Mouse (Mus musculus): Measurements from ENCODE around the gene Mep1a. TPM values are rescaled to one million over a fixed set of nuclear protein-coding genes. Genes with fewer than 3 reads are reported as not detected.
"Not testable (repeated sequence)": the region's sequence is repeated elsewhere in the genome, so short reads cannot be mapped to it uniquely, and the experiment has no call there.

Mep1a gene
- polyA plus RNA-seq, 1 experiment from 2014 or later, result not detected

DNA sequence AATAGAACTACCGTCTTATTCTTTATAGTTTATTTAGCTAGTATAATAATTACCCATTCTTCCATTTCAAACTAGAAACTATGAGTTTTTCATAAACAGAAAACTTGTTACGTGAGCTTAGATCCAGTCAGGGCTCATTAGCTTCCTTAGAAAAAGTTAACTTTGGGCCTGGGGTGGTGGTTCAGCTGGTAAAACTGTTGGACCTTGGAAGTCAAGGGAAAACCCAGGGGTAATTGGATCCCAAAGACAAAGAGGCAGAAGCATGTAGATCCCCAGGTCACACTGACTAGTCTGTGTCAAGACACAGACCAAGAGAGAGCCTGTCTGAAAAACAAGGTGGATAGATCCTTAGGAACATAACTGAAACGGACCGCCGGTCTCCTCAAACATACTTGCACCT lies 981 bp downstream of the Mep1a start:
- H3K9ac ChIP-seq, result no peak overlapping the region
- H3K4me3 ChIP-seq (ENCODE audit: low read depth, low read length), result no peak overlapping the region
- 90% methylated on average over 5 of the region's 5 CpGs for WGBS
- no peak overlapping the region for H3K4me2 ChIP-seq
- no peaks in the 10 kb centered on the region for H3K4me1 ChIP-seq (ENCODE audit: insufficient read depth)
- DNase-seq (no peak), ATAC-seq (ENCODE audit: insufficient read depth) (no peak)
- TF ChIP-seq CTCF (IDR thresholded peaks at IDR 0.05; ENCODE audit: low read depth), result no peak
- H3K27ac ChIP-seq (ENCODE audit: low read depth), result no peak overlapping the region
- H3K9me3 ChIP-seq (ENCODE audit: low read depth, low read length), result no peaks in the 10 kb centered on the region
- H3K27me3 ChIP-seq (ENCODE audit: insufficient read depth, low read length), result no peaks in the 10 kb centered on the region
- H3K36me3 ChIP-seq (ENCODE audit: insufficient read depth), result no peaks in the 10 kb centered on the region

DNA sequence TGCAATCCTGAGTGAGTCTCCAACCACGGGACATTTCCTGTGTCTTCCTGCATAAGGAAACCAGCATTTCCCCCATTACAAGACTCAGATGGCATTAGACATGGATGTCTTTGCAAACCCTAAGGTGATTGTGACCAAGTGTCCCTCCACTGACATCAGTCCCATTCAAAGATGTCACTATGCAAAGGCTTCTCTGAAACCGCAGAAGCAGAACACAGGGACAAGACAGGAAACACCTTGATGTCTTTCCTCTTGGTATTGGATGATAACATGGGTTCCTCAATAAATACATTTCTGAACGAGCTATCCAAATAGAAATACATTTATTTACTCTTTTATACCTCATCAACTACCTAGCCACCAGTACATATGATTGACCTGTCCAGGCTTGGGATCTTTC lies 1.4 kb downstream of the Mep1a start:
- no peak overlapping the region for H3K27ac ChIP-seq (ENCODE audit: low read depth)
- no peaks in the 10 kb centered on the region for H3K9me3 ChIP-seq (ENCODE audit: low read depth, low read length)
- no peak overlapping the region for H3K4me2 ChIP-seq
- H3K27me3 ChIP-seq (ENCODE audit: insufficient read depth, low read length), result no peaks in the 10 kb centered on the region
- H3K4me1 ChIP-seq (ENCODE audit: insufficient read depth), result no peaks in the 10 kb centered on the region
- no peak for TF ChIP-seq CTCF (IDR thresholded peaks at IDR 0.05; ENCODE audit: low read depth)
- no peak overlapping the region for H3K9ac ChIP-seq
- no peaks in the 10 kb centered on the region for H3K36me3 ChIP-seq (ENCODE audit: insufficient read depth)
- DNase-seq (no peak), ATAC-seq (ENCODE audit: insufficient read depth) (no peak)
- 62% methylated on average over 3 of the region's 3 CpGs for WGBS
- H3K4me3 ChIP-seq (ENCODE audit: low read depth, low read length), result no peak overlapping the region

DNA sequence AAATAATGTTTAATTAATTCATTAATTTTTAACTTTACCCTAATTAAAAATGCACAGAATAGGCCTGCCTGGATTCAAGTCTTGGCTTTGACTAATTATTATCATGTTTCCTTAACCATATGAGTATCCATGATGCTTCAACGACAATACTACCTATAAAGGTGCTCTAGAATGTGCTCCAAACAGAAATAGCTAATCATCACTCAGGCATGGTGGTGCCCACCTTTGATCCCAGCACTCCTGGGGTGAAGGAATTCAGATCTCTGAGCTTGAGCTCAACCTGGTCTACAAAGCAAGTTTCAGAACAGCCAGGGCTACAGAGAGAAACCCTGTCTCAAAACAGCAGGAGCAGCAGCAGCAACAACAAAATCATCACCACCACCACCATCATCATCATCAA lies 2.1 kb downstream of the Mep1a start:
- WGBS, result 80% methylated on average over 1 of the region's 1 CpGs
- DNase-seq (no peak), ATAC-seq (ENCODE audit: insufficient read depth) (no peak)
- Histone ChIP-seq H3K36me3 (ENCODE audit: insufficient read depth) (no peaks in the 10 kb centered on the region), H3K4me3 (ENCODE audit: low read depth, low read length) (no peak overlapping the region), H3K4me2 (no peak overlapping the region), H3K27me3 (ENCODE audit: insufficient read depth, low read length) (no peaks in the 10 kb centered on the region), H3K9ac (no peak overlapping the region), H3K4me1 (ENCODE audit: insufficient read depth) (no peaks in the 10 kb centered on the region), H3K9me3 (ENCODE audit: low read depth, low read length) (no peaks in the 10 kb centered on the region), H3K27ac (ENCODE audit: low read depth) (no peak overlapping the region)
- TF ChIP-seq CTCF (IDR thresholded peaks at IDR 0.05; ENCODE audit: low read depth), result no peak

DNA sequence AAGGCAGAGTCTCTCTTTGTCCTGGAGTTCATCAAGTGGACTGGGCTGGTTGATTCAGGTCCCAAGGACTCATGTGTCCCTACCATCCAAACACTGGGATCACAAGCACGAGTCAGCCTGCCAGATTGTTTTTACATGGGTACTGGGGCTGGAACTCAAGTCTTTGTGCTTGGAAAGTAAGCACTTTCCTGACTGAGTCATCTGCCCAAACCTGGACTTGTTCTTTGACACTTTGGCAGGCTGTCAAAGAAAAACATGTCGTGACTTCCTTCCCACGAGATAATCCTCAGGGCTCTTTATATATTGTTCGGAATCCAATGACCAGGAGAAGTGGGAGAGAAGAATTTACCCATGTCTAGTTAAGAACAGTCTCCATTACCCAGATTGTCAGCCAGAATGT lies 5.1 kb downstream of the Mep1a start:
- no peak overlapping the region for H3K4me3 ChIP-seq (ENCODE audit: low read depth, low read length)

DNA sequence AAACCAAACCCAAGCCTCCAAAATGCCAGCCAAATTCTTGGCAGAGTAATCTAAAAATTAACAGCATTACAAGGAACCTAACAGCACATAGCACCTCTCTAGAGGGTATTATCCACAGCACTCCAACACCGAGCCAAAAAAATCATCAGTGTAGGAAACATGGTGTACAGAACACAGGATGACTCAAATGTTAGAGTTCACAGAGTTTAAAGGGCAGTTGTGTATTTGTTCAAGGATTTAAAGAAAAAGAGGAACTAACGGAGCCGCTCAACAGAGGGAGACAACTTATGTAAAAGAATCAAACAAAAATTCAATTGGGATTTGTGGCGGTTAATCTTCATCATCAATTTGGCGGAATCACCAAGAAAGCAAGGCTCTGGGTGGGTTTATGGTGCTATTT lies 7.1 kb downstream of the Mep1a start:
- Histone ChIP-seq H3K27me3 (ENCODE audit: insufficient read depth, low read length) (no peaks in the 10 kb centered on the region), H3K27ac (ENCODE audit: low read depth) (no peak overlapping the region), H3K36me3 (ENCODE audit: insufficient read depth) (no peaks in the 10 kb centered on the region), H3K9me3 (ENCODE audit: low read depth, low read length) (no peaks in the 10 kb centered on the region), H3K9ac (no peak overlapping the region), H3K4me1 (ENCODE audit: insufficient read depth) (no peaks in the 10 kb centered on the region), H3K4me2 (no peak overlapping the region), H3K4me3 (ENCODE audit: low read depth, low read length) (no peak overlapping the region)
- no peak for ATAC-seq (ENCODE audit: insufficient read depth)
- no peak for DNase-seq
- no peak for TF ChIP-seq CTCF (IDR thresholded peaks at IDR 0.05; ENCODE audit: low read depth)
- WGBS, result 73% methylated on average over 5 of the region's 5 CpGs

More for the DNA sequence above, 5.1 kb downstream of the Mep1a start:
- no peak overlapping the region for H3K4me2 ChIP-seq
- no peaks in the 10 kb centered on the region for H3K4me1 ChIP-seq (ENCODE audit: insufficient read depth)
- H3K36me3 ChIP-seq (ENCODE audit: insufficient read depth), result no peaks in the 10 kb centered on the region
- no peak for TF ChIP-seq CTCF (IDR thresholded peaks at IDR 0.05; ENCODE audit: low read depth)
- H3K9ac ChIP-seq, result no peak overlapping the region
- no peak for ATAC-seq (ENCODE audit: insufficient read depth)
- H3K9me3 ChIP-seq (ENCODE audit: low read depth, low read length), result no peaks in the 10 kb centered on the region
- H3K27ac ChIP-seq (ENCODE audit: low read depth), result no peak overlapping the region
- no peak for DNase-seq
- WGBS, result 49% methylated on average over 4 of the region's 4 CpGs
- H3K27me3 ChIP-seq (ENCODE audit: insufficient read depth, low read length), result no peaks in the 10 kb centered on the region

DNA sequence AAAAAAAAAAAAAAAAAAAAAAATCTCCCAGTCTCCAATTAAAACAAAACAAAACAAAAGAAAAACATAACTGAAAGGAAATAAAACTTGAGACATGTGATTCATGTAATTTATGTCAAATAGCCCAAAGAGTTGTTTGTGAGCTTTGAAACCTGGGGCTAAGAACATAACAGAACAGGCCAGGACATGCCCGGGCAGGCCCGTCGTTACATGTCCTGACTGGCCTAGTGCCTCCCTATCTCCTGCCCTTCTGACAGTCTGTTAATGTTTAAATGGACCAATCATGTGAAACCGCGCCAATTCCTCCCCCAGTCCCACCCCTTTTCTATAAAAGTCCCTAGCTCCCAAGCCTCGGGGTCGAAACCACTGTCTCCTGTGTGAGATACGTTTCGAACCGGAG lies 12.2 kb downstream of the Mep1a start:
- not testable (repeated sequence) for H3K4me3 ChIP-seq (ENCODE audit: low read depth, low read length); H3K27me3 ChIP-seq (ENCODE audit: insufficient read depth, low read length); DNase-seq; H3K36me3 ChIP-seq (ENCODE audit: insufficient read depth); ATAC-seq (ENCODE audit: insufficient read depth); H3K4me1 ChIP-seq (ENCODE audit: insufficient read depth); H3K27ac ChIP-seq (ENCODE audit: low read depth); H3K9ac ChIP-seq; H3K9me3 ChIP-seq (ENCODE audit: low read depth, low read length); H3K4me2 ChIP-seq
- 96% methylated on average over 8 of the region's 10 CpGs for WGBS

DNA sequence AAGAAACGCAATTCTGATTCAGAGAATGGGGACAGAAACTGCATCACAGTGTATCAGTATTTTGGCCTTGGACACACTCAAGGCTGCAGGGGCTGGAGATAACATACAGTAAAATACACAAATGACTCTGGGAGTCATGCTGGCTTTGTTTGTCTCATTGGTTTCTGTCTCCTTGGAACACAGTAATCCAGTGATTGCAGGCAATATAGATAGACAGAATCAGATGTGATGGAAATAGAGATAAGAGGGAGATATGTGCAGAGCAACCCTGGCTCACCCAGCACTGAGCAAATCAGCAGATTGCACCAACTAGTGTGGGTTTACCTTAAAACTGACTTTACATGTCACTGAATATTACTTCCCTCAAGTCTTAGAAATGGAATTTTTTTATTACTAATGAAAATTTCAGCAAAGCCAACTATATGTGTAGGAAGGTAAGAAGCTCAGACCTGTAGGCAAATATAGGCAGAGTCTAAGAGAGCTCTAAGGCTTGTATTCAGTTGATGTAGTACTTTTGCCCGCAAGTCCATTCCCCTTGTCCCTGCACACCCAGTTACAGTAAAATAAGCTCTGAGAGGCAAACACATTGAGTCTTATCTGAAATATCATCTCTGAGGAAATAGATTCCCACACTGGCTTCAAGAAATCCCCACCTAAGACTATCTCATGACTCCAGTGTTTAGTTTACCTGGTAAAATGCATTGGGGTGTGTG lies 14.0 kb downstream of the Mep1a start:
- H3K9me3 ChIP-seq (ENCODE audit: low read depth, low read length), result no peaks in the 10 kb centered on the region
- H3K9ac ChIP-seq, result no peak overlapping the region
- H3K36me3 ChIP-seq (ENCODE audit: insufficient read depth), result no peaks in the 10 kb centered on the region
- H3K27ac ChIP-seq (ENCODE audit: low read depth), result no peak overlapping the region
- H3K4me2 ChIP-seq, result no peak overlapping the region
- H3K27me3 ChIP-seq (ENCODE audit: insufficient read depth, low read length), result no peaks in the 10 kb centered on the region
- TF ChIP-seq CTCF (IDR thresholded peaks at IDR 0.05; ENCODE audit: low read depth), result no peak
- 82% methylated on average over 2 of the region's 2 CpGs for WGBS
- no peak for DNase-seq
- no peak for ATAC-seq (ENCODE audit: insufficient read depth)
- H3K4me3 ChIP-seq (ENCODE audit: low read depth, low read length), result no peak overlapping the region
- no peaks in the 10 kb centered on the region for H3K4me1 ChIP-seq (ENCODE audit: insufficient read depth)

DNA sequence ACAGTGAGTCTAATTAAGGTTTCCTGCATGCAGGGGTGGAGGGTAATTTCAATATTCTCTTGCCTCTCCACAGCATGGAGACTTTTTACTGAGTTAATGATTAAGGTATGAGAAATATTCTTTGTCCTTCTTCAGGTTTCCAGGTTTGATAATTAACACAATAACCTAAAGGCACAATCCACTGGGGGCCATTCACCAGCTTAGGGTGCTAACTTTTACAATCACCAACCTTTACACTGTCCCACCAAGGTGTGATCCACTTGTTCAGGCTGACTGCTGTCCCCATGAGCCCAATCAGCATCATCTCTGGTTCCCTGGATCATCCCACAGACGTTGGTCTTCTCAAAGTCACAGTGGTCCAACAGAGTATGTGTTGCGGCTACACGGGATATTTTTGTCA lies 16.6 kb downstream of the Mep1a start:
- TF ChIP-seq CTCF (IDR thresholded peaks at IDR 0.05; ENCODE audit: low read depth), result no peak
- Histone ChIP-seq H3K9me3 (ENCODE audit: low read depth, low read length) (no peaks in the 10 kb centered on the region), H3K36me3 (ENCODE audit: insufficient read depth) (no peaks in the 10 kb centered on the region), H3K27ac (ENCODE audit: low read depth) (no peak overlapping the region), H3K27me3 (ENCODE audit: insufficient read depth, low read length) (no peaks in the 10 kb centered on the region), H3K4me2 (no peak overlapping the region), H3K4me1 (ENCODE audit: insufficient read depth) (no peaks in the 10 kb centered on the region), H3K4me3 (ENCODE audit: low read depth, low read length) (no peak overlapping the region), H3K9ac (no peak overlapping the region)
- ATAC-seq (ENCODE audit: insufficient read depth) (no peak), DNase-seq (no peak)
- 84% methylated on average over 3 of the region's 3 CpGs for WGBS
